Mouse (Mus musculus) thymus, postnatal 4 days (tissue): ENCODE results near the gene Dph1.
A peak's percentile ranks its signal among the peaks of the same experiment; 100 is the strongest.

Experiments
- DNase-seq: peaks from one replicate; pipeline ENCODE4 v3.0.0; 2021

Dph1 gene

DNA sequence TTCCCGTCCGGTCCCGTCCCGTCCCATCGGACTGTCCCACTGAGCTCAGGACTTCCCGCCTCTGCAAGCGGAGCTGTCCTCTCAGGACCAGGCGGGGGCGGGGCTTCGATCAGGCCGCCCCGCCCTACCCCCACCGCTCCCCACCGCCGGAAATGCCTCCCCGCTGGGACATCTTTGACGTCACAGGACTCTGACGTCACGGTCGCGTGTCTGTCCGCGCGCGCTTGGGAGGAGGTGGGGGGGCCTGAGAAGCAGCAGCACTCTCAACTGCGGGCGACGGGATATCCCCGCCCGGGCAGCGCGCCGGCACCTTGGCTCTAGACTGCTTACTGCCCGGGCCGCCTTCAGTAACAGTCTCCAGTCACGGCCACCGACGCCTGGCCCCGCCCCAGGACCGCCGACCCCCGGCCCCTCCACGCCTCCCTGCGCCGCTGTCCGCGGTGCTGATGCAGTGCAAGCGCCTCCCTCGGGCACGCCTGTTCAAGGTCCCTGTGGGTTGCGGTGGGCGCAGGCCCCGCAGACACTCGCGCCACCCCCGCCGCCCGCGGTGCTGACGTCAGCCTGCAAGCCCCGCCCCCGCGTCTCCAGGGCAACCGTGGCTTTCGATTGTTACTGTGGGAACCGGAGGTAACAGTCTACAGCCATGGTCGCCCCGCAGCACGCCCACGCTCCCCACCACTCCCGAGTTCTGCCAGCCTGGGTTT, 17.8 kb downstream of the Dph1 start:
- DNase-seq = peak; percentile 94

DNA sequence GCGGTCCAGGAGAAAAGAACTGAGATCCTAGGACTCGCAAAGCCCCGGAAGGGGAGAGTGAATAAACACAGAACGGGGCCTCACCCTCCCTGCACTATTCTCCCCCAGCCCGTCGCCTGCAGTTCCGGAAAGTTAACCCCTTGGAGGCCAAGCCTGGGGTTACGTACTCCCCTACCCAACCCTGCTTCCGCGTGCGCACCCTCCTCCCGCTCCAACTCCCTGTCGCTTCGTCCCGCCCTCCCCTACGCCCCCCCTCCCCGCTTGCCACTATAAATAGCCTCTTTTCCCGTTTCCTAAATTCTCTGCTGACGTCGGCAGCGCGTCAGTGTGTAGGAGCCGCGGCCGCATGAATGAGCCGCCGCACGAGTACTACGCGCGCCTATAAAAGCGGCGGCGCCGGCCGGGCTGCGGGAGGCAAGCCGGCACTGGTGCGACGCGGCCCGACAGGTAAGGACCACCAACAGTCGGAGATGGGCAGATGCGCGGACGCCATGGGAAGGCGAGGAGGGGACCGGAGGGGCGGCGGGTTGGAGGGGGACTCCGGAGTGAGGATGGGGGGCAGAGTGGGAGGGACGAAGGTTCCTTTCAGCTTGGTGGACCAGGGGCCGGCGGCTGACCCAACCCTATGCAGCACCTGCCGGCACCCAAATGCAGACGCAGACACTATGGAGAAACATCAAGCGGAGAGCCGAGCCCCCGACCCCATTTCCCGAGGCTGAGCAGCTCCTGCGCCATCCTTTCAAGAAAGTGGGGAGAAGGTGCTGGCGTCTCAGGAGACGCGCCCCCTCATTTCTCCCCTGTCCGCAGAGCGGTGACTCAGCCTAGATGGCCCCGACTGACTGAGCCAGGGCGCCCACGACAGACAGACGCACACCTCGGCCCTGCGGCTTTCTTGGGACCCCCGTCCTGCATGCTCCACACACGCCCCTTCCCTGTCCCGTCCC, 18.6 kb downstream of the Dph1 start:
- peak; percentile 68 for DNase-seq

GRCm38 (mm10) chr11:75171186-75171865, 19.7 kb downstream of the Dph1 start:
- no peak for DNase-seq

DNA sequence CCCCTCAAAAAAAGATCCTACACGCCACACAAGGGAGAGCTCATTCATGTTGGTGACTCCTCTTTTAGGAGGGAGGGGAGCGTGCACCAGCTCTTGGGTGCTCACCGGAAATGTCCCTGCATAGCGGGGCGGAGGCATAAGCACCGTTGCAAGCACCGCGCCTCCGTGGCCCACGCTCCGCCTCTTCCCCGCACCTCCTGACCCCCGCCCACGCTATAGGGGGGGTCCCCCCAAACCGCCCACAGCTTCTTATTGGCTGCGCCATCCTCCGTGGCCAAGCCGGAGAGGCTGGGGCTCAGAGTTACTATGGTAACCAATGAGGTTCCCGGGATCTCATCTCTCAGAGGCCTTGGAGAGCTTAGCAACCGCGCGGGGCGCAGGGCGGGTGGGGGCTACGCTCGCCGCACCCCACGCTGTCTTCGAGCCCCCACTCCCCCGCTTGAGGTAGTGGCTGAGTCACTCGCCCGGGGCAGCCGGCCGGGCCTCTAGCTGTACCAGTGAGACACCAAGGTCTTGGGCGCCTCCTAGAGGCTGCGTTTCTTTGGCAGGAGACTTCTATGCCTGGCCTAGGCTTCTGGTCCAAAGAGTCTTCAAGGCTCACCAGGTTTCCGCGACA, 20.8 kb downstream of the Dph1 start:
- DNase-seq = peak; percentile 95

DNA sequence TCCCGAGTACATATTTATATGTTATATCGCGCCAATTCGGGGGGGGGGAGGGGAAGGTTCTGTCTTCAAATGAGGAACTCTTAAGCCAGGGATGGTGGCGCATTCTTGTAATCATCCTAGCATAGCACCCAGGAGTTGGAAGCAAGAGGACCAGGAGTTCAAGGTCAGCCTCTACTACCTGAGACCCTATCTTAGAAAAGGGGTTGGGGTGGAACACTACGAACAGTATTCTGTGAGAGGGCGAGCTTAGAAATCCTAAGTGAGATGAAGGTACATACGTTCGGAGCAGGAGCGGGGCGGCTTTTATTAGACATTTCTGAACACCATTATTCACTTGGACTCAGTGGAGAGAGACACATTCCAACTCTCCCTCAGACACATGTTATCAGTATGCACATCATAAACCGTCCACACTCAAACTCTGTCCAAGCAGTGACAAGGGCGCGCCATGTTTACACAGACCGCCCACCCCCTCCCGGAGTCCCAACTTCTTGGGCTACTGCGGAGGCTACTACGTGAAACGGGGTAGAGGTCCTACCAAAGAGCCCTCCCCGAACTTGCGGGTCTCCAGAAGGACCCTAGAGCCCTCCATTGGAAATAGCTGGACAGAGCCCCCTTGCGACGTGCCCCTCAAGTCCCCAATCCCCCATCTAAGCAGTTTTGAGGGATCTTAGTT, 21.5 kb downstream of the Dph1 start, which contains the start of gene Hic1:
Gene Hic1, minus strand, starts transcription at position 115 of the 676 bp plus-strand sequence.
- peak; percentile 35 for DNase-seq

GRCm38 (mm10) chr11:75168590-75169361, 22.3 kb downstream of the Dph1 start:
- peak; percentile 93 for DNase-seq

DNA sequence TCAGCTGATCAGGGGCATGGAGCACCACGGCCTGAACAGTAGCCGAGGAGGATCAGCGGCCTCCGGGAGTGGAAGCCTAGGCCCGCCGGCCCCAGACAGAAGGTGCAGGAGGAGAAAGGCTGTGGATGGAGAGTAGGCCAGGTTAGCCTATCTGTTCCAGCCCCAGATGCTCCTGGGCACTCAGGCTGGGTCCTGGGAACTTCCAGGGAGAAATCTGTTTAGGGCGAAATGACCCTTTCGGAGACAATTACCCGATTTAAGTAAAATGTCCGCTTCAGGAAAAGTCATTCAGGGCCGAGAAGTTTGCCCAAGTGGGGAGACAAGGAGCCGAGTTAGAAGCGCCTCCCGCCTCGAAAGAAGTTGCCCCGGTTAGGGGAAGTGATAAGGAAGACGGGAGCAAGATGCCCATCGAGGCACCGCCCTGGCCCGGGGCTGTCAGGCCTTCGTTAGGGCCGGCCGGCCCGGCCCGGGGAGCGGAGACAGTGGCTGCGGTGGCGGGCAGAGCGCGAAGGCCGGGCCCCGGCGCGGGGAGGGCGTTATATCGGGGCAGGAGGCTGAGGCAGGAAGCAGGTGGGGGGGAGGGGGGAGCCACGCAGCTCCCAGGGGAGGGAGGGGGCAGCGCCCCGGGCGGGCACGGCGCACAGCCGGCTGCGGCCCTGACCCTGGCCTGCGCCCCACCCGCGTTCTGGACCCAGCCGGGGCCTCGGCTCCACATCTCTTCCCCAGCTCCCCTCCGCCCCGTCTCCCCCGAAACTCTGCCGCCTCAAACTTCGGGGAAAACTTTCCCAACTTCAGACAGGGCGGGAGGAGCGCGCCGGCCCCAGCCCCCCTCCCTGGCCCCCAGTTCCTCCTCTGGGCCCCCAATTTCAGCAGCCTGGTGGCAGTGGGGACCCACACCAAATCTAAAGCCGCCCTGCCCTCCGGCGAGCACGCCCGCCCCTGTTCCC, 23.1 kb downstream of the Dph1 start:
- DNase-seq = peak; percentile 56

DNA sequence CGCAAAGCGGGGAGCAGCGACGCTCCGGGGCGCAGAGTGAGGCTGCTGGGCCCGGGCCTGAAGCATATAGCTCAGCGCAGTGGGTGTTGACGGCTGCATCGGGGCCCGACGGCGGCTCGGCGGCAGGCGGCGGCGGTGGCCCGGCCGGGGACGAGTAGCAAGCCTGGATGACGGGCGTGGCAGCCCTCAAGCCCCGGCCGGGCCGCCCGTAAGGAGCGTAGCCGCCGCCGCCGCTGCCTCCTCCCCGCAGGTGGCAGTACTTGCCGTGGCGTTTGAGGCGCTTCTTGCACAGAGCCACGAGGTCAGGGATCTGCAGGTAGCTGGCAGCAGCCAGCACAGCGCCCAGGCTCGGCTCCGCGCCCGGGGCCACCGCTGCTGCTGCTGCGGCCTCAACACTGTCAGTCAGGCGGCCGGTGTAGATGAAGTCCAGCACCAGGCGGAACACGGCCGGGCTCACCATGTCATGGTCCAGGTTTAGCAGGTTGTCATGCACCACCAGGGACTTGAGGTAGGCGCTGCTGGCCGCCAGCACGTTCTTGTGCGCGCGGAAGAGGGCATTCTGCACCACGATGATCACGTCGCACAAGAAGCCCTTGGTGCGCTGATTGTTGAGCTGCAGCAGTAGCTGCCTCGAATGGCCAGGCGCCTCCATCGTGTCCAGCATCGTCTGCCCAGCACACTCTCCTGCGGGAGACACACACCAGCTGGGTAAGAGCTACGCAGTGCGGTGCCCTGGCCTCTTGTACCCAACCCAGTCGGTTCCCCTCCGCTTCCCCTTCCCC, 24.0 kb downstream of the Dph1 start:
- DNase-seq = peak; percentile 73

DNA sequence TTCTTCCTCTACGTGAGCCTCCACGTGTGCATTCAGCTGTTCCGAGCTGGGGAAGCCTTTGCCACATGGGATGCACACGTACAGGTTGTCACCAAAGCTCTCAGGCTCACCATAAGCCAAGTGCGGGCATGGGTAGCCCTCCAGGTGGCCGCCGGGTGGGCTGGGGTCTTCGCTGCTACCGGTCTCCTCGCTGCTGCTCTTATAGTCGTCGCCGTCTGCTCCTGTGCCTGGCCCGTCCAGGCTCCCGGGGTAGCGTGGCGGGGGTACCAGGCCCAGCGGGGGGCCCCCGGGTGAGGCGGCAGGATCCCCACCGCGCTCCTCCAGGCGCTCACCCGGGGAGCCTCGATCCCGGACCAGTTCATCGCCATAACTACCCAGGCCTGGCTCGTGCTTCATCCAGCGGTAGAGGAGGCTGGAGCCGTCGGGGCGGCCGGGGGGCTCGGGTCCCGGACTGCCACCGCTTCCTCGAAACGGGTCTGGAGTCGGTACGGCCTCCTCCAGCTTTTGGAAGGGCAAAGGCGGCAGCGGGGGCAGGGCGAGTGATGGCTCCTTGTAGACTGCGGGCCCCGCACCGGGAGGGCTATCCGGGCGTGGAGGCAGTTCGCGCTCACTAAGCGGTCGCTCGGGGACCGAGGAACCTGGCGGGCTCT, 24.7 kb downstream of the Dph1 start:
- peak; percentile 59 for DNase-seq

- peak; percentile 89 for DNase-seq
Observed at GRCm38 (mm10) chr11:75165441-75166192, 25.4 kb downstream of the Dph1 start.

GRCm38 (mm10) chr11:75164750-75165149, 26.3 kb downstream of the Dph1 start:
- DNase-seq = no peak

GRCm38 (mm10) chr11:75164051-75164450, 27.0 kb downstream of the Dph1 start:
- no peak for DNase-seq

GRCm38 (mm10) chr11:75163379-75163778, 27.7 kb downstream of the Dph1 start:
- no peak for DNase-seq

- no peak for DNase-seq
Observed at GRCm38 (mm10) chr11:75162591-75163080, 28.4 kb downstream of the Dph1 start.

DNA sequence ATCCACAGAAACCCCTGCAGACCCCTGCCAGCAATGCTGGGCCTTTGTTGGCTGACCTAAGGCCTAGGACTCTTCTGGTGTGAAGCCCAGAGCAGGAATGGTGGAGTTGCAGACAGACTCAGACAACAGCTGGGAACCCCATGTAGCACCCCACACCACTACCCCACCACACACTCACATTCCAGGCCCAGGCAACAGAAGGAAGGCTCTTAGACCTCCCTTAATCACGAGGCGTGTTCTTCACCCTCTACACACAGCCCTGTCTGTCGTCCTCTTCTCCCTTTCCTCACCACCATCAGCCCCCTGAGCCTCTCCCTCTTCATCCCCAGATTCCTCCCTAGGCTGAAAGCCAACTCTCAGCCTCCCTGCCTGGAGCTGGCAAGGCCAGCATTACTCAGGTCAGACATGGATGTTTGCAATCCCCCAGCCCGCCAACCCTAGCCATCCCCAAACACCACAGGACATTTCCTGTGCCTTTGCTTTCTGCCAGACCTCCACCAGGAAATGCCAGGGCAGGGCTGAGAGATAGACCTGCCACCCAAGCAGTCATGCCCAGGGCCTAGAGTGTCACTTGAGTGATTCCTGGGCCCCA, 29.5 kb downstream of the Dph1 start:
- DNase-seq = no peak

- DNase-seq = no peak
Observed at GRCm38 (mm10) chr11:75160954-75161353, 30.1 kb downstream of the Dph1 start.

GRCm38 (mm10) chr11:75159564-75159963, 31.5 kb downstream of the Dph1 start:
- DNase-seq = peak; percentile 80
